ENCODE assay signal across 13 mouse cellular contexts in the genomic region with DNA sequence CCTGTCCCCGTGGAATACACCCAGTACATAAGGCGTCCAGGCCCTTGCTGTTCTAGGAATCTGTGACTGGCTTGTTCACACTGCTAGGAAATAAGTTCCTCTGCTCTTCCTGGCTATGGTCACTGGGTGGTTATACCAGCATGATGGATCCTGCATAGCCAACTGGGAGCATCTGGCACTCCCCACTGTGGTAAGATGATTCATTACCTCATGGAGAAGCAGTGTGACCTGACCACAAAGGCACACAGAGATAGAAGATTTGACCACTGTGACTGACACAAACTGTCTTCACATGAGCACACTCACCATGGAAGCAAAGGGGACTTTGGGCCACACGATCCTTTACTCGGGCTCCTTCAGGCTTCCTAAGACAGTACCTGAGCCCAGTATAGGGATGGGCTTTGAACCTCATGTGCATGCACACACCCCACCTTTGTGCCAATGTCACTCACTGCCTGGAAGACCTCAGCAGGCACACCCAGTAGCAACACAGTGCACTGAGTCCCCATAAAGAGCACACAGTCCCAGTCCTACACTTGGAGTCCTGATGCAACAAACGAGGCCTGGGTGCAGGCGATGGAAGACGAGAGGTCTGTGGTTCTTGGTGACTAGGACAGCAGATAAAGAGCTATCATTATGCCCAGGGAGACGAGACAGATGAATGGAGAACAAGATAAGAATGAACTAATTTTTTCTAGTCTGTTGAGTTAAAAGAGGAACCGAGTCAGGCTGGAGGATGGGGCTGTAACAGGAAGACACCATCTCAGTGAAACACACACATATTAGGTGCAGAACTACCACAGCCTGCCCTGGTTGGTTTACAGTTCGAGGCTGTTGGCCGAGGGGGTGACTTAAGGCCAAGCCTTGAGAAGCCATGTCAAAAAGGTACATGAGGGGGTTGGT. TPM values are rescaled to one million over a fixed set of nuclear protein-coding genes. Genes with fewer than 3 reads are reported as not detected.
DNase-seq lines count a peak whose midpoint lies in the region; ATAC-seq and TF ChIP-seq lines count a peak whose summit lies in the region.
"Had no signal": no experiment of that assay in that cellular context is flagged by ENCODE, and none has a peak within 500 bp of the region (broad histone marks: within the 10 kb centered on the region; RNA-seq: fewer than 3 reads in every experiment).

No protein-coding gene starts in this region.

- H3K36me3 ChIP-seq in kidney, embryonic 15.5 days: peaks cover 74% of the 10 kb centered on the region
- H3K36me3 ChIP-seq in kidney, adult 2 months (ENCODE audit: control insufficient read depth, insufficient read depth, low read length): no peaks in the 10 kb centered on the region
- H3K36me3 ChIP-seq in liver, adult 2 months (ENCODE audit: control insufficient read depth, insufficient read depth, low read length): peaks cover 7% of the 10 kb centered on the region; the same call in 1 of the 2 replicates

- H3K27me3 ChIP-seq in kidney, embryonic 15.5 days: no peaks in the 10 kb centered on the region
- no peaks in the 10 kb centered on the region for H3K27me3 ChIP-seq in kidney, adult 2 months (replicated peaks; ENCODE audit: control insufficient read depth, insufficient read depth, low read length)
- no peaks in the 10 kb centered on the region for H3K27me3 ChIP-seq in liver, adult 2 months (ENCODE audit: control insufficient read depth, insufficient read depth, low read length)
- H3K27me3 ChIP-seq: embryonic facial prominence, embryonic 12.5 days; hindbrain, embryonic 15.5 days; neural tube, embryonic 12.5 days had no signal

- no peaks in the 10 kb centered on the region for H3K79me2 ChIP-seq in liver, adult 2 months (ENCODE audit: control insufficient read depth, insufficient read depth, low read length)

- TF ChIP-seq CTCF in kidney, adult 2 months (conservative IDR thresholded peaks at IDR 0.05; ENCODE audit: insufficient read depth, insufficient read length, low read depth, low read length): no peak
- no peak for TF ChIP-seq CTCF in liver, adult 2 months (IDR thresholded peaks at IDR 0.05; ENCODE audit: low read depth, low read length)

- H3K4me2 ChIP-seq in kidney, embryonic 15.5 days: no peak overlapping the region
- H3K4me2 ChIP-seq: embryonic facial prominence, embryonic 12.5 days; hindbrain, embryonic 15.5 days; lung, embryonic 14.5 days; neural tube, embryonic 12.5 days had no signal

- ATAC-seq in kidney, embryonic 15.5 days (replicated peaks; ENCODE audit: low FRiP score): peak; percentile 57; the same call in 1 of the 2 replicates
- peak; percentile 49 for ATAC-seq in neutrophil, adult 5-6 weeks (ENCODE audit: extremely low read depth, insufficient number of reproducible peaks, low FRiP score, poor library complexity, severe bottlenecking)

- H3K4me1 ChIP-seq in kidney, embryonic 15.5 days: no peaks in the 10 kb centered on the region
- 0 out of 2 replicates have a peak, but pooled peaks cover 3% of the 10 kb centered on the region for H3K4me1 ChIP-seq in kidney, adult 2 months (ENCODE audit: control insufficient read depth, insufficient read depth, low read length)
- H3K4me1 ChIP-seq in liver, adult 2 months (ENCODE audit: control insufficient read depth, insufficient read depth, low read length): no peaks in the 10 kb centered on the region
- H3K4me1 ChIP-seq: embryonic facial prominence, embryonic 12.5 days; hindbrain, embryonic 15.5 days; neural tube, embryonic 12.5 days had no signal

- no peak for DNase-seq in kidney, adult 2 months
- DNase-seq in NIH3T3 (ENCODE audit: low read depth): peak; percentile 37
- peak; percentile 11 for DNase-seq in liver, adult 2 months (ENCODE audit: extremely low read depth, low read depth, low spot score)
- DNase-seq in cerebellum, adult 18-20 months: no peak
- DNase-seq in kidney, adult 18-20 months: no peak
- DNase-seq in embryo, embryonic 11 days: no peak
- DNase-seq: gastrocnemius, postnatal 25 days; lung, embryonic 14.5 days had no signal

- no peak overlapping the region for H3K4me3 ChIP-seq in kidney, embryonic 15.5 days (replicated peaks)
- no peak overlapping the region for H3K4me3 ChIP-seq in kidney, adult 2 months (ENCODE audit: insufficient read depth, low read depth, low read length)
- no peak overlapping the region for H3K4me3 ChIP-seq in liver, adult 2 months (ENCODE audit: insufficient read depth, low read depth, low read length)
- H3K4me3 ChIP-seq: embryonic facial prominence, embryonic 12.5 days; hindbrain, embryonic 15.5 days; neural tube, embryonic 12.5 days had no signal

- no peak for TF ChIP-seq POLR2A in kidney, adult 2 months (IDR thresholded peaks at IDR 0.05; ENCODE audit: low read depth, low read length)
- TF ChIP-seq POLR2A in liver, adult 2 months (IDR thresholded peaks at IDR 0.05; ENCODE audit: extremely low read depth, insufficient read depth, low read length): no peak

- no peak overlapping the region for H3K9ac ChIP-seq in kidney, embryonic 15.5 days
- H3K9ac ChIP-seq in liver, adult 2 months (ENCODE audit: low read depth, low read length): no peak overlapping the region
- H3K9ac ChIP-seq: embryonic facial prominence, embryonic 12.5 days; hindbrain, embryonic 15.5 days; lung, embryonic 14.5 days; neural tube, embryonic 12.5 days had no signal

- no peaks in the 10 kb centered on the region for H3K9me3 ChIP-seq in kidney, embryonic 15.5 days (replicated peaks)
- H3K9me3 ChIP-seq: embryonic facial prominence, embryonic 12.5 days; hindbrain, embryonic 15.5 days; neural tube, embryonic 12.5 days had no signal

- WGBS in kidney, embryonic 15.5 days: 90% methylated on average over 11 of the region's 11 CpGs
- WGBS in kidney, adult 2 months: 94% methylated on average over 11 of the region's 11 CpGs
- 86% methylated on average over 11 of the region's 11 CpGs for WGBS in liver, adult 2 months

- H3K27ac ChIP-seq in kidney, embryonic 15.5 days: no peak overlapping the region
- no peak overlapping the region for H3K27ac ChIP-seq in kidney, adult 2 months (ENCODE audit: insufficient read depth, low read depth, low read length)
- H3K27ac ChIP-seq in liver, adult 2 months (replicated peaks; ENCODE audit: insufficient read depth, low read depth, low read length): no peak overlapping the region
- H3K27ac ChIP-seq: embryonic facial prominence, embryonic 12.5 days; hindbrain, embryonic 15.5 days; neural tube, embryonic 12.5 days had no signal

RNA-seq across cellular contexts. Expression of gene Bid, which starts 39.9 kb away (rescaled TPM):
- 22.2 and 23.8 TPM in 2 replicates for polyA plus RNA-seq in kidney, embryonic 15.5 days (2015; fragmentation: Nextera tagmentation; extraction: Ambion mirVana)
- 59.8 and 60.6 TPM in 2 replicates for polyA plus RNA-seq in kidney, adult 2 months (2012; rRNA removed)
- total RNA-seq in liver, adult 2 months (2014; rRNA removed): 13.9 and 16.8 TPM in 2 replicates
- polyA plus RNA-seq in liver, adult 2 months (2012; rRNA removed): 6.1 and 6.9 TPM in 2 replicates
- total RNA-seq in neutrophil, adult 5-6 weeks (2017): 48.6 and 57.5 TPM in 2 replicates

Comparison
In these comparisons a context has a peak if more than half of its experiments do, and no peak if none do; other contexts are left out.
1. DNase-seq: peak in NIH3T3 (single experiment) and liver, adult 2 months (single experiment); none in kidney, adult 2 months (single experiment), cerebellum, adult 18-20 months (0 of 2), kidney, adult 18-20 months (single experiment) and embryo, embryonic 11 days (single experiment).